Mouse (Mus musculus) lung, postnatal 0 days (tissue): ENCODE data around the gene Zbtb9.

Source experiments
- CTCF ChIP-seq: IDR thresholded peaks from 2 replicates; pipeline ENCODE4 v1.5.1; 2016; ENCODE audit warnings: antibody characterized with exemption, mild to moderate bottlenecking
- EP300 ChIP-seq: IDR thresholded peaks from 2 replicates; pipeline ENCODE4 v1.6.1; 2016; ENCODE audit warnings: antibody characterized with exemption, mild to moderate bottlenecking, control low read depth

GRCm38 (mm10) chr17:26969257-26969656, 3.7 kb upstream of the Zbtb9 start:
- no peak for TF ChIP-seq CTCF
- no peak for TF ChIP-seq EP300
